Mouse (Mus musculus): ENCODE measurements around the gene Zgpat.
A peak's percentile ranks its signal among the peaks of the same experiment; 100 is the strongest.

Gene Zgpat

GRCm38 (mm10) chr2:181384919-181385391 lies 20.2 kb downstream of the Zgpat start:
- DNase-seq (ENCODE audit: low spot score in 2 of 2) = peak; percentile 75 to 79

GRCm38 (mm10) chr2:181385885-181386284 lies 21.2 kb downstream of the Zgpat start:
- peak; percentile 59 to 64 for DNase-seq (ENCODE audit: low spot score in 2 of 2)

GRCm38 (mm10) chr2:181386663-181387210 lies 22.0 kb downstream of the Zgpat start:
- no peak for DNase-seq (ENCODE audit: low spot score in 2 of 2)

- no peak for DNase-seq (ENCODE audit: low spot score in 2 of 2)
Observed at GRCm38 (mm10) chr2:181390136-181390870, 25.6 kb downstream of the Zgpat start.

GRCm38 (mm10) chr2:181391022-181391421 lies 26.3 kb downstream of the Zgpat start:
- no peak for DNase-seq (ENCODE audit: low spot score in 2 of 2)

- DNase-seq (ENCODE audit: low spot score in 2 of 2) = no peak
Observed at GRCm38 (mm10) chr2:181391541-181391940, 26.8 kb downstream of the Zgpat start.

GRCm38 (mm10) chr2:181392600-181393213 lies 28.0 kb downstream of the Zgpat start:
- peak; percentile 63 to 82 for DNase-seq (ENCODE audit: low spot score in 2 of 2)

GRCm38 (mm10) chr2:181394086-181394485 lies 29.4 kb downstream of the Zgpat start:
- no peak for DNase-seq (ENCODE audit: low spot score in 2 of 2)

- DNase-seq (ENCODE audit: low spot score in 2 of 2) = no peak
Observed at GRCm38 (mm10) chr2:181397207-181397761, 32.6 kb downstream of the Zgpat start.

- DNase-seq (ENCODE audit: low spot score in 2 of 2) = no peak
Observed at GRCm38 (mm10) chr2:181401497-181401896, 36.8 kb downstream of the Zgpat start.

GRCm38 (mm10) chr2:181403722-181404121 lies 39.0 kb downstream of the Zgpat start:
- DNase-seq (ENCODE audit: low spot score in 2 of 2) = no peak

GRCm38 (mm10) chr2:181409643-181410042 lies 44.9 kb downstream of the Zgpat start:
- DNase-seq (ENCODE audit: low spot score in 2 of 2) = no peak

- DNase-seq (ENCODE audit: low spot score in 2 of 2) = peak; percentile 27 to 68
Observed at GRCm38 (mm10) chr2:181410760-181411473, 46.2 kb downstream of the Zgpat start.

GRCm38 (mm10) chr2:181413141-181413540 lies 48.4 kb downstream of the Zgpat start:
- DNase-seq (ENCODE audit: low spot score in 2 of 2) = no peak

- DNase-seq (ENCODE audit: low spot score in 2 of 2) = peak; percentile 24 to 54
Observed at GRCm38 (mm10) chr2:181415945-181416344, 51.2 kb downstream of the Zgpat start.

GRCm38 (mm10) chr2:181419359-181419758 lies 54.6 kb downstream of the Zgpat start:
- DNase-seq (ENCODE audit: low spot score in 2 of 2) = no peak

- DNase-seq (ENCODE audit: low spot score in 2 of 2) = no peak
Observed at GRCm38 (mm10) chr2:181420426-181420825, 55.7 kb downstream of the Zgpat start.

GRCm38 (mm10) chr2:181420903-181421638 lies 56.3 kb downstream of the Zgpat start:
- DNase-seq (ENCODE audit: low spot score in 2 of 2) = no peak

- peak in 1 of 2 experiments; percentile 19 for DNase-seq (ENCODE audit: low spot score in 2 of 2)
Observed at GRCm38 (mm10) chr2:181423834-181424233, 59.1 kb downstream of the Zgpat start.

All from heart, adult 9 months (tissue).